7 mouse cellular contexts compared by ENCODE assay signal in genomic region chr13:60481451-60481850, GRCm38 (mm10).
DNase-seq lines count a peak whose midpoint lies in the region; ATAC-seq lines count a peak whose summit lies in the region.
"Not testable (repeated sequence)": the region's sequence is repeated elsewhere in the genome, so short reads cannot be mapped to it uniquely, and the experiment has no call there.

No protein-coding gene starts in this region.

- DNase-seq in heart, adult 11 months = peak; percentile 83
- DNase-seq in intestine, embryonic 14.5 days (ENCODE audit: low spot score); liver, embryonic 13.5 days: not testable (repeated sequence)

- not testable (repeated sequence) for H3K9me3 ChIP-seq in embryonic facial prominence, embryonic 12.5 days; intestine, embryonic 14.5 days (ENCODE audit: control insufficient read depth, low read length); kidney, embryonic 14.5 days (ENCODE audit: control insufficient read depth, low read length); limb, embryonic 12.5 days; liver, embryonic 13.5 days (replicated peaks); lung, embryonic 15.5 days

- ATAC-seq in embryonic facial prominence, embryonic 12.5 days (ENCODE audit: insufficient number of reproducible peaks, insufficient read depth, low FRiP score, low TSS enrichment); intestine, embryonic 14.5 days (replicated peaks; ENCODE audit: low FRiP score, low TSS enrichment, low read depth); limb, embryonic 12.5 days (ENCODE audit: insufficient number of reproducible peaks, insufficient read depth, low FRiP score, low TSS enrichment, low read depth); liver, embryonic 13.5 days (ENCODE audit: low read depth); lung, embryonic 15.5 days (ENCODE audit: borderline replicate concordance, extremely low read depth, low FRiP score, low TSS enrichment): not testable (repeated sequence)
- ATAC-seq in kidney, embryonic 14.5 days (ENCODE audit: low FRiP score, low TSS enrichment) = 0 out of 2 replicates have a peak, but pooled peaks have one; percentile 3

- H3K4me1 ChIP-seq in embryonic facial prominence, embryonic 12.5 days = peaks cover 22% of the 10 kb centered on the region
- peaks cover 18% of the 10 kb centered on the region for H3K4me1 ChIP-seq in intestine, embryonic 14.5 days (replicated peaks; ENCODE audit: control insufficient read depth, insufficient read depth, low read length)
- not testable (repeated sequence) for H3K4me1 ChIP-seq in kidney, embryonic 14.5 days (ENCODE audit: control insufficient read depth, insufficient read depth, low read length)
- peaks cover 22% of the 10 kb centered on the region for H3K4me1 ChIP-seq in limb, embryonic 12.5 days (replicated peaks)
- peaks cover 21% of the 10 kb centered on the region for H3K4me1 ChIP-seq in liver, embryonic 13.5 days (replicated peaks)
- peaks cover 29% of the 10 kb centered on the region for H3K4me1 ChIP-seq in lung, embryonic 15.5 days

- 0 out of 2 replicates have a peak overlapping the region, but pooled peaks have one; percentile 70 for H3K27ac ChIP-seq in embryonic facial prominence, embryonic 12.5 days
- 0 out of 2 replicates have a peak overlapping the region, but pooled peaks have one; percentile 69 for H3K27ac ChIP-seq in intestine, embryonic 14.5 days (ENCODE audit: low read depth)
- H3K27ac ChIP-seq in kidney, embryonic 14.5 days (ENCODE audit: low read depth, low read length); limb, embryonic 12.5 days; liver, embryonic 13.5 days: not testable (repeated sequence)
- H3K27ac ChIP-seq in lung, embryonic 15.5 days = peak overlapping the region; percentile 72

- not testable (repeated sequence) for H3K4me2 ChIP-seq in embryonic facial prominence, embryonic 12.5 days (replicated peaks); kidney, embryonic 14.5 days (replicated peaks; ENCODE audit: low read depth, low read length)
- peak overlapping the region; percentile 59 for H3K4me2 ChIP-seq in intestine, embryonic 14.5 days (ENCODE audit: low read length)
- H3K4me2 ChIP-seq in limb, embryonic 12.5 days = peak overlapping the region; percentile 69; the same call in 1 of the 2 replicates
- peak overlapping the region; percentile 56 for H3K4me2 ChIP-seq in liver, embryonic 13.5 days
- H3K4me2 ChIP-seq in lung, embryonic 15.5 days = peak overlapping the region; percentile 75; the same call in 1 of the 2 replicates

- H3K4me3 ChIP-seq in embryonic facial prominence, embryonic 12.5 days; intestine, embryonic 14.5 days (ENCODE audit: low read depth, low read length); kidney, embryonic 14.5 days (ENCODE audit: low read length); limb, embryonic 12.5 days (replicated peaks); liver, embryonic 13.5 days (replicated peaks): not testable (repeated sequence)
- 0 out of 2 replicates have a peak overlapping the region, but pooled peaks have one; percentile 25 for H3K4me3 ChIP-seq in lung, embryonic 15.5 days

- H3K9ac ChIP-seq in embryonic facial prominence, embryonic 12.5 days; intestine, embryonic 14.5 days (ENCODE audit: low read length); kidney, embryonic 14.5 days (ENCODE audit: low read depth, low read length); limb, embryonic 12.5 days (replicated peaks); liver, embryonic 13.5 days; lung, embryonic 15.5 days: not testable (repeated sequence)

- H3K36me3 ChIP-seq in embryonic facial prominence, embryonic 12.5 days; intestine, embryonic 14.5 days (ENCODE audit: control insufficient read depth, insufficient read depth, low read length); kidney, embryonic 14.5 days (ENCODE audit: control insufficient read depth, insufficient read depth, low read length); limb, embryonic 12.5 days; liver, embryonic 13.5 days; lung, embryonic 15.5 days: not testable (repeated sequence)

- 64% methylated on average over 11 of the region's 11 CpGs for WGBS in embryonic facial prominence, embryonic 12.5 days
- WGBS in intestine, embryonic 14.5 days = 75% methylated on average over 11 of the region's 11 CpGs
- 69% methylated on average over 11 of the region's 11 CpGs for WGBS in kidney, embryonic 14.5 days
- WGBS in limb, embryonic 12.5 days = 72% methylated on average over 11 of the region's 11 CpGs
- WGBS in liver, embryonic 13.5 days (ENCODE audit: insufficient replicate concordance) = 66% methylated on average over 11 of the region's 11 CpGs
- WGBS in lung, embryonic 15.5 days = 67% methylated on average over 11 of the region's 11 CpGs

- H3K27me3 ChIP-seq in embryonic facial prominence, embryonic 12.5 days; intestine, embryonic 14.5 days (replicated peaks; ENCODE audit: control insufficient read depth, insufficient read depth, low read length); kidney, embryonic 14.5 days (ENCODE audit: control insufficient read depth, insufficient read depth, low read length); limb, embryonic 12.5 days; liver, embryonic 13.5 days; lung, embryonic 15.5 days: not testable (repeated sequence)
